24 mouse cellular contexts compared by ENCODE assay signal in genomic region chr15:98546843-98547242, GRCm38 (mm10). TPM values are rescaled to one million over a fixed set of nuclear protein-coding genes. Genes with fewer than 3 reads are reported as not detected.
"Had no signal": no experiment of that assay in that cellular context is flagged by ENCODE, and none has a peak within 500 bp of the region (broad histone marks: within the 10 kb centered on the region; RNA-seq: fewer than 3 reads in every experiment).

No protein-coding gene starts in this region.

- H3K4me1 ChIP-seq: midbrain, embryonic 12.5 days; neural tube, embryonic 13.5 days; neural tube, embryonic 15.5 days; stomach, embryonic 15.5 days had no signal

- H3K27ac ChIP-seq: liver, embryonic 14.5 days; midbrain, embryonic 10.5 days; midbrain, embryonic 12.5 days; neural tube, embryonic 13.5 days; neural tube, embryonic 15.5 days; stomach, embryonic 15.5 days; stomach, postnatal 0 days had no signal

- DNase-seq: lung, adult 18-20 months; lung, embryonic 14.5 days; lung, postnatal 10 days; lung, postnatal 4 days; midbrain, embryonic 14.5 days; right cerebral cortex, postnatal 14 days; thymus, adult 2 months; thymus, postnatal 25 days; thymus, postnatal 4 days had no signal

- H3K9me3 ChIP-seq: midbrain, embryonic 10.5 days; midbrain, embryonic 12.5 days; neural tube, embryonic 13.5 days; neural tube, embryonic 15.5 days; stomach, embryonic 15.5 days had no signal

- H3K4me3 ChIP-seq: midbrain, embryonic 10.5 days; midbrain, embryonic 12.5 days; myocyte; neural tube, embryonic 13.5 days; neural tube, embryonic 15.5 days; stomach, embryonic 15.5 days had no signal

- H3K27me3 ChIP-seq: midbrain, embryonic 12.5 days; neural tube, embryonic 13.5 days; neural tube, embryonic 15.5 days; stomach, embryonic 15.5 days had no signal

- H3K9ac ChIP-seq: liver, embryonic 14.5 days; lung, embryonic 14.5 days; midbrain, embryonic 12.5 days; neural tube, embryonic 13.5 days; neural tube, embryonic 15.5 days; stomach, embryonic 15.5 days had no signal

- H3K4me2 ChIP-seq: lung, embryonic 14.5 days; midbrain, embryonic 12.5 days; neural tube, embryonic 13.5 days; neural tube, embryonic 15.5 days; stomach, embryonic 15.5 days had no signal

RNA-seq across cellular contexts. Expression of gene 4930415O20Rik, which starts 24.0 kb away (rescaled TPM):
- total RNA-seq: megakaryocyte, adult 5-6 weeks; megakaryocyte-erythroid progenitor cell, adult 5-6 weeks had no signal
- polyA plus RNA-seq: liver, embryonic 14.5 days; liver, embryonic 16.5 days; lung, embryonic 14.5 days; lung, embryonic 16.5 days; midbrain, embryonic 10.5 days; midbrain, embryonic 12.5 days; midbrain, embryonic 14.5 days; midbrain, embryonic 16.5 days; neural tube, embryonic 11.5 days; neural tube, embryonic 13.5 days; neural tube, embryonic 15.5 days; spleen, adult 2 months; stomach, embryonic 15.5 days had no signal

RNA-seq across cellular contexts. Expression of gene Olfr279, which starts 54.6 kb away (rescaled TPM):
- total RNA-seq: megakaryocyte, adult 5-6 weeks; megakaryocyte-erythroid progenitor cell, adult 5-6 weeks had no signal
- polyA plus RNA-seq: liver, embryonic 14.5 days; liver, embryonic 16.5 days; lung, embryonic 14.5 days; lung, embryonic 16.5 days; midbrain, embryonic 10.5 days; midbrain, embryonic 12.5 days; midbrain, embryonic 14.5 days; midbrain, embryonic 16.5 days; myocyte; neural tube, embryonic 11.5 days; neural tube, embryonic 13.5 days; neural tube, embryonic 15.5 days; spleen, adult 2 months; stomach, embryonic 15.5 days; stomach, postnatal 0 days; thymus, adult 2 months had no signal
